Mouse (Mus musculus): Measurements from ENCODE around the gene Zfp383.
"Not testable (repeated sequence)": the region's sequence is repeated elsewhere in the genome, so short reads cannot be mapped to it uniquely, and the experiment has no call there.

The Zfp383 gene

DNA sequence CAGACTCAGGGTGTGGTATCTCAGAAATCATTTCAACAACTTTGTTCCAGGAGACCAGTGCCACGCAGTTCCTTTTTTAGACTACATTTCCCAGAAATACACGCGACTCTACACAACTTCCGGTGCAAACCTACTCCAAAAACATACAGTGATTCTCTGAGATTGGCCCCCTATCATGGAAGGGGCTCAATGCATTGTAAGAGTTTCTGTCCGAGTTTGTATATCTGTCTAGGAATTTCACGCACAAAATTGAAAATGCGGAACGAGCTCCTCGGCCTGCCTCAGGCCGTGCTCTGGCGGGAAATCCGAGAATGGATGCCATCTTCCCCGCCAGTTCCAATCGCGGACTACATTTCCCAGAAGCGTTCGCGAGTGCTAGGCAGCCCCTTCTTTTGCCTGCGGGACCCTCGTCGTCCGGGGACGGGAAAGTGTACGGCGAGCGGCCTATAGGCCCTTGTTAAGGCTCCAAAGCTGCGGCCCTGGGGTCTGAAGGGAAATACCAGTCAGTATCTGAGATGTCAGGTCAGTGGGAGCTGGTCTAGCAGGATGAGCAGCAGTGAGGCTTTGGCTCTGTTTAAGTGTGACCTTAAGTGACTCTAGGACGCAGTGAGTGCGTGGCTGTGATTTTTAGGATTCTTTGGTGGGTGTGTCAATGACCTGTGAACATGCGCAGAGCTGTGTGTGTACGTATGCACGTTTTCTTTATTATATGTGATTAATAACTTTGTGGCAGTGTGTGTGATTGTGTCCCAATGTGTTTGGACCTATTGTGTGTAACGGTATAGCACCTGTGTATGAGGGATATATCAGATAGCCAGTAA, at the start of gene Zfp383:
Zfp383 (plus strand) TSS at position 94 of the 821 bp plus-strand sequence.
- peak; percentile 69 for DNase-seq

- DNase-seq: peak; percentile 92
Measured at GRCm38 (mm10) chr7:29859532-29860517, 48.2 kb upstream of the Zfp383 start, which contains the start of gene Zfp420. Gene Zfp420 (plus strand): TSS chr7:29859979.

DNA sequence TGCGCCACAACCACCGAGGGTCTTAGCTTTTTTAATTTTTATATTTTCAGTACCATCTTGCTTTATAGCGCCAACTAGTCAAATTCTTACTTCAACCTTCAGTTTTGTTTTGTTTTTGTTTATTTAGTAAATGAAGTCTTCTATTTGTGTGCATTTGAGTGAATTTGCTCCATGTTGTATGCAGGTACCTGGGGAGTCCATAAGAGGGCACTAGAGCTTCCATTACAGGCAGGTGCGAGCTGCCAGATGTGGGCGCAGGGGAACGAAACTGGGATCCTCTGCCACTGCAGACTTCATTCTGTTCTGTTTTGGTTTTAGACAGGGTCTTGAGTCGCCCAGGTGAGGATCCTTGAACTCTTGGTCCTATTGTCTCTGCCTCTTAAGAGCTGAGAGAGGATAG, 46.4 kb upstream of the Zfp383 start:
- no peak for DNase-seq

- DNase-seq: no peak
Measured at GRCm38 (mm10) chr7:29874256-29874655, 33.8 kb upstream of the Zfp383 start.

GRCm38 (mm10) chr7:29877561-29877960, 30.5 kb upstream of the Zfp383 start:
- not testable (repeated sequence) for DNase-seq

GRCm38 (mm10) chr7:29880056-29880455, 28.0 kb upstream of the Zfp383 start:
- DNase-seq: no peak

- DNase-seq: no peak
Measured at GRCm38 (mm10) chr7:29880916-29881315, 27.1 kb upstream of the Zfp383 start.

DNA sequence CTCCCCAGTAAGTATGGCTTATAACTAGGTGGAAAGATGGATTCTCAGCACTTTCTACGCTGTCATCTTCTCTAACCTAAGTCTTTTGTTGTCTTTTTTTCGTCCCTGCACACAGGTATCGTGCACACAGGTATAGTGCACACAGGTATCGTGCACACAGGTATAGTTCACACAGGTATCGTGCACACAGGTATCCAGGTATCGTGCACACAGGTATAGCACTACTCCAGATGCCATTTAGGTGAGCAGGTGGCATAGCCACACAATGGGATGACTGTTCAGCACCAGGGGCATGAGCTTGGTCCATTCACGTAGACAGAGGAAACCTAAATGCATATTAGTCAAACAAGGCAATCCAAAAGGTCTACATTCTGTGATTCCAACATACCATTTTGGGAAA, 17.5 kb upstream of the Zfp383 start:
- DNase-seq: no peak

DNA sequence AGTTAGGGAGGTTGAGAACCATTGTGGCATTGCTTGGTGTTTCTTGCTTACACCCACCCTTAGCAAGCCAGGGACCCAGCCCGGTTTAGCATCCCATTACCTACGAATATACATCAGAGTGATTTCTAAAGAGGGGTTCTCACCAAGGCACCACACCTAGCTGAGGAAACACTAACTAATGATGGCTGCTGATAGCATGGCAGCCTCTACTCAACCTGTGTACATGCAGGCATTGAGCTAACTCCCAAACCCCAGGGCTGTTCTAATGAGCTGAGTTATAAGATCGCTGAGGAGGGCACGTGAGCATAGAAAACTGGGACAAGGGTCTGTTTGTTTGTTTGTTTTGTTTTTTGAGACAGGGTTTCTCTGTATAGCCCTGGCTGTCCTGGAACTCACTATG, 15.3 kb upstream of the Zfp383 start:
- no peak for DNase-seq

DNA sequence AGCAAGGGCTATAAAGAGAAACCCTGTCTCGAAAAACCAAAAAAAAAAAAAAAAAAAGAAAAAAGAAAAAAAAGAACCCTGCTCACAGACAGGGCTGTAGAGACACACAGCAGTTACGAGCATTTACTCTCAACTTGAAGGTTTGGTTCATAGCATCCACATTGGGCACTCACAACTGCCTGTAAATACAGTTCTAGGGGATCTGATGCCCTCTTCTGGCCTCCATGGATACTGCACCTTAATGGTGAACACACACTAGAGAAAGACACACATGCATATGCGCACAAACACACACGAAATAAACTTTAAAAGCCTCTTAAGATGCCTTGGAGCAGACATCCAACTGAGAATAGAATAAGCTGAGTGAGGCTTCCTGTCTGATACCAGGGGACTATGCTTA, 9.7 kb upstream of the Zfp383 start:
- DNase-seq: no peak

DNA sequence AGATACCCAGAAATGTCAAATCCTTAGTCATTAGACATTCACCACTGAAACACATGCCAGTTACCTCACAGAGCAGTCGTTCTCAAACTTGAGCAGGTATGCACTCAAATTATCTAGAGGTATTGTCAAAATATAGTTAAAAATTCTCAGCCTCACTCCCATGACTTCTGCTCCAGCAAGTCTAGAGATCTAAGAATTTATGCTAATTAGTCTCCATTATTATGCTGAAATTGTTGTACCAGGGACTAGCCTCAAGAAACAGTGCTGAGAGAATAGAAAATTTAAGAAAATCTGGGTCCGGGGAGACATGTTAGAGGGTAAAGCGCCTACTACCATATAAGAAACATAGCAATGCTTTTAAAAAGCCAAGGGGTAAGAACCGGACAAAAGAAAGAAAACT, 3.9 kb upstream of the Zfp383 start:
- no peak for DNase-seq

DNA sequence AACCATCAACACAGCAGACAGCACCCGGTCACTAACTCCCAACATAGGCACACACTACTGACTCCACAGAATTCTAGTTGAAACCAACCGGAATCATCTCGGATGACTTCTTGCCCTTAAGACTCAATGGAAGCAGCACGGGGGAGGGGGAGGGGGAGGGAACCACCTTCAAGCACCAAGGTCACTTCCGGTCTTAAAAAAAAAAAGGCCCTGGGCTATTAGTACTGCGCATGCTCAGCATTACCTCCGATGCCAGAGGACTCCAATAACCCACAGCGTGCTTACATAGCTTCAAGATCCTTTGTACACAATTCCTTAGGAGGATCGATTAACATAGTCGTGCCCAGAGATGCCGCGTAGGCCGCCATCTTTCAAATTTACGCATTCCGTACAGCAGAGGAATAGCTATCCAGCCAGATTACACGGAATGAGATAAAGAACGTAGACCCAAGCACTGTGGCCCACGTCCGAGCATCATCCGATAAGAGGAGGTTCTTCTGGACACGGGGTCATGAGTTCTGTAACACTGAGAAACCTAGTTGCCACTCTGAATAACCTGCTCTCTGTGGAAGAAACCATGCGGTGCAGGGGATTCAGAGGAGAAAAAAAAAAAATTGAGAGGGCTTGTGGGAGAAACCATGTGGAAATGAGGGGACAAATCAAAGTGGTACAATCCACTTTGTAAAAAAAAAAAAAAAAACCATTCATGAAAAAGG, 1.9 kb upstream of the Zfp383 start, which contains the start of gene Zfp27:
Zfp27 (minus strand) TSS at position 607 of the 716 bp plus-strand sequence.
- peak; percentile 66 for DNase-seq

DNA sequence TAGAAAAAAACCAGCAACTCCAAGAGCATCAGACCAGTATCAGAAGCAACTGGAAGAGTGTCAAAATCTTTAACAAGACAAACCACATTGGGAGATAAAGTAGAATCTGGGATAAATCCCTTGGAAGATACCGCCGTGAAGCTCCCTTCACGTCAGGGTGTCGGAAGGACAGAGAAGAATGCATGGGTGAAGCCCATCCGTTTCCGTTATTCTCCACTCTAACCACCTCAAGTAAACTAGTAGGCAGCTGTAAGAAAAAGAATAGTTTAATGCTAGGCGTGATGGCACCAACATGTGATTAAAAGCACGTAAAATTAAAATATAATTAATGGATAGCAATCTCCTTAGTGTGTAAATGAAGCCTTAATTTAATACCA, 1.4 kb upstream of the Zfp383 start:
- DNase-seq: no peak

DNA sequence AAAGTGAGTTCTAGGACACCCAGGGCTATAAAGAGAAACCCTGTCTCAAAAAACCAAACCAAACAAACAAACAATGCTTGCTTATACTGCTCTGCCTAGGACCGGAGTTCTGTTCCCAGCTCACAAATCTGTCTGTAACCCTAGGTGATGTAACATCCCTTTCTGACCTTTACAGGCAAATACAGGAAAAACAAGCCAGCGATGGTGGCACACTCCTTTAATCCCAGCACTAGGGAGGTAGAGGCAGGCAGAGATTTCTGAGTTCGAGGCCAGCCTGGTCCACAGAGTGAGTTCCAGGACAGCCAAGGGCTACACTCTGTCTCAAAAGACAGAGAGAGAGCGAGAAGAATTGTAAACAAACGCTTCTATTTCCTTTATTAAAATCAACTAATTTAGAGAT, 817 bp upstream of the Zfp383 start:
- DNase-seq: no peak

DNA sequence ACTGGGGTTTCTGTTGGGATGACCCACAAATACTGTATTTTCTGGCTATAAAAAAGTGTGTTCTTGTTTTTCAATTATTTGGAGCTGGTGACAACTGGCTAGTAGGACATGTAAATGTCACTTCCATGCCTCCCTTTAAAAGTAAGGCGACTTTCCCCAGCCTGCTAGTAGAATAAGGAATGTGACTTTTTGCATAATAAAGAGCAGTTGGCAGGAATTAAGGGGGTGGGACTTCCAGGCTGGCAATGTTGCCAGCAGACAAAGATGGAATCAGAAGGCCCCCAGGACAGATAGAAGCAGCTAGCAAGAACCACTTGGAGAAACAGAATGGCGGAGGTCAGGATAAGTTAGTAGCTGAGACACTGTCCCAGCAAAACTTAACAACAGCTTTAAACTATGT, 2.2 kb downstream of the Zfp383 start:
- DNase-seq: no peak

DNA sequence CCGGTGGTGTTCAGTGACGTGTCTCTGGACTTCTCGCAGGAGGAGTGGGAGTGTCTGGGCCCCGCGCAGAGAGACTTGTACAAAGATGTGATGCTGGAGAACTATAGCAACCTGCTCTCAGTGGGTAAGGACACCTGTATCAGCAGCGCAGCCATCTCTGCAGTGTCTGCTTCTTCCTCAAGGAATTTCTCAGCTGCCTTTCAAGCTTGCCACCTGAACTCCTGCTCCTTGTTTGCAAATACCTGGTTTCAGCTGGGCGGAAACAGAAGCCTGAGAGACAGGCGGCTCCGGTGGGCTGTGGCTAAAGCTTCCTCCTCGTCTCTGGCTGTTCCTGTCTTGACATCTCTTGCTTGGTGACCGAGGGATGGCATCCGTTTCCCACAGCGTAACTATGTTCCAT, 4.1 kb downstream of the Zfp383 start:
- DNase-seq: no peak

DNA sequence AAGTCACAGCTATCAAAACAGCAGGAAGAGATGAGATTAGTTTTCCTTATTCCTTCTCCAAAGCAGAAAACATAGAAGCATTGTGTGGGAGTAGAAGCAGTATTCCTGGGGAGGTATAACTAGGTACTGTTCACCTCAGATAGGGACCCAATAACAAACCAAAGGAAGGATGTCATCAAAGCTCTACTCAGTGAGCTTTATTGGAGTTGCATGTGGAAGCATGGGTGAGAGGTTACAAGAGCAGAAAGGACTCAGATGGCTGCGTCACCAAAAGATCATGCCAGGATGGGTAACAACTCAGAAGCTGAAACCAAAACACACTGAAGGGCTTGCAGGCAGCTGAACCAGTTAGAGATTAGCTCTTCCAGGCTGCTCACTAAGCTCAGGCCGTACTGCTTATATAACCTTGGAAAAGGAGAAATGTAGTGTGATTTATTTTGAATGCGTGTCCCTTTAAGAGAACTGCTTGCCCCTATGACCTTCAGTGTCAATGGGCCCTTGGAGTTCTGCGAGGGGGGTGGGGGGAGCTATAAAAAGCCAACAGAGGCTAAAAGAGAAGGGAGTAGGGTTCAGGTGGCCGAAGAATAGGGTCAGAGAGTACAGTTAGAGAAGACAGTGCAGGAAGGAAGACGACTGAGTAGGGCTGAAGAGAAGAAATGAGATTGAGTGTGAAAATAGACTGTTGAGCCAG, 9.5 kb downstream of the Zfp383 start:
- DNase-seq: no peak

DNA sequence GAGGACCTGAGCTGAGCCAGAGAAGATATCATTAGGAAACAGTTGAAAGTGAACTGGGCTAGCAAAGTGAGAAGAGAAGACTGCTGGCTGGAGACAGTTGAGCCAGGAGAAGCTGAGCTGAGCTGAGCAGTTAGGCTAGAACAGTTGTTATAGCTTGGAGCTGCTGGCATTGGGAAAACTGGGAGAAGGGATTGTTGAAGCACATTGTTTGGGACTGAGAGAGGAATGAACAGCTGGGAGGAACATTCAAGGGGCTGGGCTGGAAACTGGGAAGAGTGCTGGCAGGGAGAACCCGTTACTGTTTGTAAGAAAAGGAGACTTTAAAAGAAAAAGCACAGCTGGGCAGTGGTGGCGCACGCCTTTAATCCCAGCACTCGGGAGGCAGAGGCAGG, 10.0 kb downstream of the Zfp383 start:
- no peak for DNase-seq

- no peak for DNase-seq
Measured at GRCm38 (mm10) chr7:29921439-29922093, 13.5 kb downstream of the Zfp383 start.

DNA sequence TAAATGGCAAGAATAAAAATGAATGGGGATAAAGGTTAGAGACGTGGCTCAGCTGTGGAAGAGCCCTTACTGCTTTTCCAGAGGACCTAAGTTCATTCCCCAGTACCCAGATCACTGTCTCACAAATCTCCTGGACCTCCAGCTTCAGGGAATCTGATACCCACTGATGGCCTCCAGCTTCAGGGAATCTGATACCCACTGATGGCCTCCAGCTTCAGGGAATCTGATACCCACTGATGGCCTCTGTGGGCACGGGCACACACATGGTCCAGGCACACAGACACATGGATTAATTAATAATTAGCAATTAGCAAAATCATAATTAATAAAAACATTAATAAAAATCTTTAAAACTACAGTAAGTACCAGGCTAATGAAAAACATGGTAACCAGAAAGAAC, 14.8 kb downstream of the Zfp383 start:
- no peak for DNase-seq

- DNase-seq: no peak
Measured at GRCm38 (mm10) chr7:29938856-29939255, 30.8 kb downstream of the Zfp383 start.

DNA sequence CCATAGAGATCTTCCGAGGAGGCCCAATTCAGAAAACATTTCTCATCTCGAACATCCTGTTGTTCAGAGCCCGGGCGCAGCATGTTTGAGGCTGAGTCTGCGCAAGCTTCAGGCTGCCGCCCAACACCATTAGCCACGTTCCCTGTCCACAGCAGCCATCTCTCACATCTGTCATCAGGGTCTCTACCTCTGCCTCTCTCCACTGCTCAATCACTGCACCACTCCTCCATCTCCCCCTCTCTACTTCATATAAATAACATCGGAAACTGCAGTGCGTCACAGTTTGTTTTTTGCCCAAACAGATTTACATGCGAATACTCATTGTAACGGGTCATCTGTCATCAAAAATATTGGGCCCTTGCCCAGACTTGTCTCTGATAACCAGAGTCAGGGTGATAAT, 33.0 kb downstream of the Zfp383 start:
- DNase-seq: no peak

Data from cerebellum, adult 11 months (tissue).